Mouse (Mus musculus) activated CD4-positive, CD25-positive, alpha-beta regulatory T cell, adult 4 months (primary cell): ENCODE data around the gene Il20ra. TPM values are rescaled to one million over a fixed set of nuclear protein-coding genes. Genes with fewer than 3 reads are reported as not detected.
A peak's percentile ranks its signal among the peaks of the same experiment; 100 is the strongest.
"Not testable (repeated sequence)": the region's sequence is repeated elsewhere in the genome, so short reads cannot be mapped to it uniquely, and the experiment has no call there.

Source experiments
- ATAC-seq: one replicate; pipeline ENCODE4 v1.8.0; 2017
- polyA plus RNA-seq, 2 experiments: library from polyadenylated mRNA; unstranded; fragments of 100-300 nt; shearing (Covaris generic); gene quantifications; one replicate each; pipeline ENCODE4 v1.2.1; 2017

Il20ra gene
- polyA plus RNA-seq, result under 1 TPM in 1 of 2 experiments, not detected in 1; 0.22 TPM

DNA sequence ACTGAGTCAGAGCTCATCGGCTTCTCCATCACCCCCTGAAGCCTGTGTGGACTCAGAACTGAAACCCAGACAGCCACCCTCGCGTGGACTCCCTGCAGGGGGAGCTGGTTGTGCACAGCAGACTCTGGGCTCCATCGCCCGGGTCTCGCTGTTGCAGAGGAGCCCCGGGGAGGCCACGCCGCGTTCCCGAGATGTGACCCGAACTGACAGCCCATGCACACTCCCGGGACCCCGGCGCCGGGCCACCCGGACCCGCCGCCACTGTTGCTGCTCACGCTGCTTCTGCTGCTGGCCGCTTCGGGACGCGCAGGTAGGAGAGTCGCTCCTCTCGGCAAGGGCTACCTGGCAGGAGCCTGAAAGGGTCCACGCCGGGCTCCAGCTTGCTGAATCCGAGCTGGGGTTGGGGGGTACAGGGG lies at the start of gene Il20ra:
TSS of gene Il20ra (plus strand) at position 150 of the 416 bp plus-strand sequence.
- no peak for ATAC-seq

DNA sequence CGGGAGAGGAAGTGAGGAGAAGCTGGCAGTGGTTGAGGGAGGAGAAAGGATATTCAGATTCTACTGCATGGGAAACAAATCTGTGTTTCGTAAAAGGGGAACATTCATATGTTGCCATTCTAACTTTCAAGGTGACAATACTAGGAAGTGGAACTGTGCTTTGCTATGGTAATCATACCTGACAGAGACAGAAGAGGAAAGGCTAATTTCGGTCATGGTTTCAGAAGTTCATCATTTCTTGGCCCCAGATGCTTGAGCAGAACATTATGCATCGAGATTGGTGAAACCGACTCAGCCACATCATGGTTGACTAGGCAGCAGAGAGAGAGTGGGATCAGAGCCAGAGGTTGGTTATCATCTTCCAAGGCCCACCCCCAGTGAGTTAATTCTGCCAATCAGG lies 43.4 kb upstream of the Il20ra start:
- ATAC-seq, result no peak

GRCm38 (mm10) chr10:19672015-19672414 lies 40.4 kb upstream of the Il20ra start:
- no peak for ATAC-seq

DNA sequence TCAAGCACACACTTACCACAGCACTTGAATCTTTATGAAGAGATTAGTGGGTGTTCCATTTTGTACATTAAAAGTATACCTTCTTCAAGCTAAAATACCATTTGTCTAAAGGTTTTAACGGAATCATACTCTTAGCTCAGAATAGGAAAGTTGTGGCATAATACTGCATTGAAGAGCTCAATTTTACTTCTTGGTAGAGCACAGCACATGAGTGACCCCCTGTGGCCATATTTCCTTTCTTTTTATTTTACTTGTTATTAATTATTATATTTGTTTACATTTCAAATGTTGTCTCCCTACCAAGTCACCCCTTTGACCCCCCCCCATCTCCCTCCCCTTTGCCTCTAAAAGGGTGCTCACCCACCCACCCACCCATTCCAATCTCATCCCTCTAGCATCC lies 39.2 kb upstream of the Il20ra start:
- no peak for ATAC-seq

- ATAC-seq, result peak; percentile 14
Observed at GRCm38 (mm10) chr10:19687686-19688085, 24.7 kb upstream of the Il20ra start.

GRCm38 (mm10) chr10:19691287-19691686 lies 21.1 kb upstream of the Il20ra start:
- no peak for ATAC-seq

DNA sequence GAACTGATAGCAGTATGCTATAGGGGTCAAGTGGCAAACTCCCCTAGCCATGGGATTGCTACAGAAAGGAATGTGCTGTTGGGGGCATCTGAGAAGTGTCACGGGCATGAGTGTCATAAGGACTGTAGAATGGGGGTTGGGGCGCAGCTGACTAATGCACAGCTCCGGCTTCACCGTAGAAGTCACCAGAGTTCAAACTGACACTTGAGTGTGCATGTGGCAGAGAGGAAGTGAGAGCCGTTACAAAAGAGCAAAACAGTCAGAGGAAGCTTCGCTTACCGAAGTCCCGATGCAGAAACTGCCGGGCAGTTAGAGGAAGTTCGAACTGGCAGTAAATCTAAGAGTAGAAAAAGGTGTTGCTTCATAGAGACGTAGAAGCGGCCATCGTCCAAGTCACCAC lies 20.6 kb upstream of the Il20ra start:
- ATAC-seq, result peak; percentile 79

DNA sequence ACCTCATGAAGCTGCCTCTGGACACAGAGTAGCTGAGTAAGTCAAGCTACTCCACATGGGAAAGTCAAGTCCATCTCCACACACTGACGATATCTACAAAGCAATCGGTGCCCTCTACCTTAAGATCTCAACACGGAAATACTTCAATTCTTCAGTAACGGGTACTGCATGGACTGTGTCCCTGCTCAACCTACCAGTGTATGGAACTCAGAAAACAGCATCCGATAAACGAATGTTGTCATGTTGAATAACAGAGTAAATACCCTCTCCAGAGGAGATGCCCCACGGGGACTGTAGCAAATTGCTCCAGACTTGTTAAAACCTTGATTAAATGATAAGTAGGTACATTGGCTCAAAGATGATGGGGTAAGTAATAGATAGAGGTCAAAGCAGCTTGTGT lies 20.0 kb upstream of the Il20ra start:
- ATAC-seq, result peak; percentile 4

DNA sequence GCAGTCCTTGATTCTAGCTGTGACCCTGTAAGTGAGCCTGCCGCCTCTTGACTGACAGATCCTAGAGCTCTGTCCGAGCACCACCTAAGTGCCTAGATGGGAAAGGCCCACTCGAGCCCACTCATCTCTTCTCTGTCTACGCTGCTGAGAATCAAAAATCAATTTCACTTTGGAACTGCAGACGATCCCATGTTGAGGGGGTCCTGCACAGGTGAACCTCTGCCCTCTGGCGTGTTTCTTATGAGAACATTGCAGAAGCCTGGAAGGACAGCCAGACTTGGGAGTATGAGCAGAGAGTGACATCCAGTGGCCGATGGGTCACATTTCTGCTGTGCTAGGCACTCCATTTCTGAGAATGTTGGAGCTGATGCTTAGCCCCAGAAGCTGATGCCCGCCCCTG lies 19.4 kb upstream of the Il20ra start:
- ATAC-seq, result peak; percentile 64

DNA sequence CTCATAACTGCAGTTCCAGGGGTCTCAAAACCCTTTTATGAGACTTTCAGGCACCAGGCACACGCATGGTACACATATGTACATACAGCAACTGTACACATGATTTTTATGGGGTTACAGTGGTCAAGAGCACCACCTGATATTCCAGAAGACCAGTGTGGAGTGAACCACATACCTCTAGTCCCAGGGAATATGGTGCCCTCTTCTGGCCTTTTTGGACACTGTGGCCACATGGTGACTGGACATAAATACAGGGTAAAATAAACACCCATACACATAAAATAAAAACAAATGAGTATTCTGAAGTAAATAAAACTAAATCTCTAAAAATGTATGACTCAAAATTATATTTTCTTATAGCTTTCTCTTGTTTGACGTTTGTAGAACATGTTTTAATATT lies 18.7 kb upstream of the Il20ra start:
- ATAC-seq, result no peak

DNA sequence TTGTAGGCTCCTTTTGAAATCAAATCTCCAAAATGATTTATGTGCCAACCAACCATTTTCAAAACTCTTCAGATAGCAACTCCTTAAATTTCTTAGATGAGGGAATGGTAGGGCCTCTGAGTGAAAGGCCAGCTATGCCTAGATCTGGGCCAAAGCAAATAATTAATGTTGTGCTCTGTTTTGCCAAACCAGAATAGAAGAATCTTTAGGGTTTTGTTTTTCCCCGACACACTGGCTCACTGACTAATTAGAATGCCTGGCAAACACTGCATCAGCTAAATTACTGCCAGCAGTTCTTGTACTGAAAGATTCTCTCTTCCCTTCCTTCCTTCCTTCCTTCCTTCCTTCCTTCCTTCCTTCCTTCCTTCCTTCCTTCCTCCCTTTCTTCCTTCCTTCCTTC lies 13.0 kb upstream of the Il20ra start:
- ATAC-seq, result no peak

DNA sequence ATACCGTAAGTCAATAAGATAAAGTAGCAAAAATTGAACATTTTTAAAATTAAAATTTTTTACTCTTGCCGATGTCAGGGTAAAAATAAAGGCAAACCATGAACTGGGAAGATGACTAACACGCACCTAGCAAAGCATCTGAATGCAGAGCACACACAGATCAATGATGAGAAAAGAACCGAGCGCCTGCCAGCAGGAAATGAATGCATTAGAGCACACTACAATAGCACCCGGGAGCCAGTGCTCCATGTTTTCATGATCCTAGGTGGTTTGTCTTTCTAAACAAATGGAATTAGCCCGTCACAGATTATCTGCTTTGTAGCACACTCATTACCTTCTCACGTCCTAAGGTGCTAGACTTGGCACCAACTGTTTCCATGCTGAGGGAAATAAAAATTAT lies 7.9 kb upstream of the Il20ra start:
- ATAC-seq, result no peak

DNA sequence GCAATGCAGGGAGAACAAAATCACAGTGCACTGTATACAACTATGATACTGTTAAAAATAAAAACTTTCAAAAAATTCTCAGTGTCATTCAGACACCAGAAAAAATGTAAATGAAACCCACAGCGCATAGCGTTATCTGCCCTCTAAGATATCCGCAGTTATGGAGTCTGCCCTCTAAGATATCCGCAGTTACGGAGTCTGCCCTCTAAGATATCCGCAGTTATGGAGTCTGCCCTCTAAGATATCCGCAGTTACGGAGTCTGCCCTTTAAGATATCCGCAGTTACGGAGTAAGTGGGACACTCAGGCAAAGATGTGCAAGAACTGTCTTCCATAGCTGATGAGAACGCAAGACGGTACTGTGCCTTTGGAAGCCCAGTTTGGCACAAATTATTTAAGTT lies 4.6 kb upstream of the Il20ra start:
- ATAC-seq, result no peak

GRCm38 (mm10) chr10:19708277-19709070 lies 3.9 kb upstream of the Il20ra start:
- ATAC-seq, result no peak

- ATAC-seq, result no peak
Observed at GRCm38 (mm10) chr10:19711020-19711419, 1.4 kb upstream of the Il20ra start.

GRCm38 (mm10) chr10:19711551-19712171 lies 709 bp upstream of the Il20ra start:
- ATAC-seq, result no peak

GRCm38 (mm10) chr10:19718627-19719026 lies 6.3 kb downstream of the Il20ra start:
- peak; percentile 76 for ATAC-seq

DNA sequence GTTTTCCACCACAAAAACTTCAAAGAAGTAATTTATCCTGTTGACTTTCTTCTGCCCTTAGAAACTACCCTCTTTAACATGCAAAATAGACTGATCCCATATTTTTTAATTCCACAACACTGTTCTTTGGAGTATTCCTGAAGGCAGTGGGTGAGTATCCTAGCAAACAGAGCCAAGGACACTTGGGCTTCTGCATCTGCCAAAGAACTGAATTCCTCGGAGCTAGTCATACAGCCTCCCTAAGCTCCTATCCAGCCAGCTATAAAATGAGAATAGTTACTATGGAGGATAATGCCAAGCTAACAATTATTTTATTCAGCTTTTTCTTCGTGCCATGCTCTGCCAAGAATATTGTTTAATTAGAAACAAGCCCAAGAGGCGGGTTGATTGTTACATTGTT lies 9.9 kb downstream of the Il20ra start:
- ATAC-seq, result no peak

- no peak for ATAC-seq
Observed at GRCm38 (mm10) chr10:19724158-19724832, 11.9 kb downstream of the Il20ra start.

- not testable (repeated sequence) for ATAC-seq
Observed at GRCm38 (mm10) chr10:19738442-19738841, 26.1 kb downstream of the Il20ra start.

DNA sequence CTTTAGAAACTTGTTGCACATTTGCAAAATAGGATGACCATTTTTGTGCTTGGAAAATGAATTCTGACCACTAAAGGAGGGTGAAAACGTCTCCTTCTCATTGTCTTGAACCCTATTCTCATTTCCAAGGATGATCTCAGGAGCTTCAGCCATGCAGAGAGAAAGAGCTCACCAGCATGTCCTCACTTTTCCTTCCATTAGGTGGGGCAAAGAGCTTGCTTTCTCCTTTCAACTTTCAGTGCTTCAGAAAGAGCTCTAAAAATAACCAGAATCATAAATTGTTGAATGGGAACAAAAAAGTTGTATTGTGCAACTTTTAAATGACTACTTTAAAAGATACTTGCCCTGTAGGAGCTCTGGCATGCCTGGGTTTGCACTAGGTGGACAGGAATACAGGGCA lies 33.3 kb downstream of the Il20ra start:
- no peak for ATAC-seq

DNA sequence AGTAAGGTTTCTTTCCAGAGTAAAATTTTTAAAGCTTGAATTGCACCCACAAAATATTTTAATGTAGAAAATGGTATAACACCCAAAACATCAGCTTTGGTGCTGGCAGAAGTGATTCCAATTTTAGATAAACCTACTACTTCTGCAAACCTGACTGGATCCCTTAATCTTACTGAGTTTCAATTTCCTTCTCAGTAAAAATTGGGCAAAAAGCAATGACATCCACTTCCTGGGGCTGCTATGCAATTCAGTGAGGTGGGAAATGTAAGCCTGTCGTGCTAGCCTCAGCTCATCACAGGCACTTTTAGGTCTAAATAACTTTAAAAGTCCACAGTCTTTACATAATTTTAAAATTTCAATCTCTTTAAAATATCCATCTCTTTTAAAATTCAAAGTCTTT lies 33.8 kb downstream of the Il20ra start:
- ATAC-seq, result no peak

DNA sequence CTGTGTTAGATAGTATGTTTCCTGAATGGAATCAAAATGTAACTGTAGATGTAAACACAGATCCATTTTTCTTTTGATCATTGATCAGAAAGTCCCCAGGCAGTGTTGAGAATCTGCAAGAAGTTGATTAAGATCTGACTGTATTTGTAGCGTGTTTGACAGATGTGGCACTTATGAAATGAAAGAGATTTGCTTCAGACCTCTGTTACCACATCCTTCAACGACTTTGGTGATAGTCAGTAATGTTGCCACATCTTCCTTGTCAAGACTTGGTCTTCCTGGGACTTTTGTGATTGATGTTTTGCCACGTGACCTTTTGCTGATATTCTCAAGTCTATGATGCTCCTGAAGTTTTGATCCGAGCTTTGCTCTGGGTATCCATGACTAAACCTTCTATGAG lies 35.3 kb downstream of the Il20ra start:
- ATAC-seq, result peak; percentile 59

- no peak for ATAC-seq
Observed at GRCm38 (mm10) chr10:19765459-19765858, 53.1 kb downstream of the Il20ra start.
